1 mouse cellular context compared by ENCODE assay signal in genomic region chr5:122625565-122626252, GRCm38 (mm10).
TF ChIP-seq lines count a peak whose summit lies in the region.

No protein-coding gene starts in this region.

TF ChIP-seq in MEL, 35 proteins besides CTCF, POLR2A, EP300 and RAD21 (continued from another document):
- TF ChIP-seq USF2 (IDR thresholded peaks at IDR 0.05; ENCODE audit: borderline replicate concordance in 1 of 2, insufficient read depth in 1 of 2, low read depth in 1 of 2, low read length in 2 of 2) = peak; percentile 64 to 86; a peak in 3 of 4 replicates
- TF ChIP-seq HCFC1 (IDR thresholded peaks at IDR 0.05; ENCODE audit: low read depth, low read length) = peak; percentile 62
- TF ChIP-seq ELF1 (IDR thresholded peaks at IDR 0.05; ENCODE audit: low read depth, low read length) = 0 out of 2 replicates have a peak, but pooled peaks have one; percentile 11
- no peak; the same call in 1 of the 2 replicates for TF ChIP-seq TCF12 (IDR thresholded peaks at IDR 0.05; ENCODE audit: low read depth, low read length)
- TF ChIP-seq UBTF (IDR thresholded peaks at IDR 0.05; ENCODE audit: borderline replicate concordance, insufficient read depth, low read depth, low read length) = no peak
- no peak for TF ChIP-seq MAFK (IDR thresholded peaks at IDR 0.05; ENCODE audit: borderline replicate concordance, low read depth, low read length)
- no peak for TF ChIP-seq BHLHE40 (IDR thresholded peaks at IDR 0.05; ENCODE audit: borderline replicate concordance, low read depth, low read length)
- TF ChIP-seq SMC3 (IDR thresholded peaks at IDR 0.05; ENCODE audit: low read depth, low read length) = peak; percentile 11; the same call in 1 of the 2 replicates
- peak; percentile 29 for TF ChIP-seq SIN3A (IDR thresholded peaks at IDR 0.05; ENCODE audit: low read length)
- peak; percentile 86; the same call in 1 of the 2 replicates for TF ChIP-seq ZMIZ1 (IDR thresholded peaks at IDR 0.05; ENCODE audit: low read depth, low read length)
- peak; percentile 61; the same call in 1 of the 2 replicates for TF ChIP-seq GATA1 (IDR thresholded peaks at IDR 0.05; ENCODE audit: low read depth, low read length)
- TF ChIP-seq NELFE (IDR thresholded peaks at IDR 0.05; ENCODE audit: low read depth, low read length) = no peak
- no peak for TF ChIP-seq POLR2AphosphoS5 (IDR thresholded peaks at IDR 0.05; ENCODE audit: borderline replicate concordance, low read depth, low read length)
- no peak for TF ChIP-seq ZC3H11A (IDR thresholded peaks at IDR 0.05; ENCODE audit: low read depth, low read length)
- TF ChIP-seq NRF1 (IDR thresholded peaks at IDR 0.05; ENCODE audit: insufficient read depth, low read depth, low read length, poor library complexity, severe bottlenecking) = no peak
- peak; percentile 30; the same call in 1 of the 2 replicates for TF ChIP-seq MAZ (IDR thresholded peaks at IDR 0.05; ENCODE audit: low read depth, low read length)
- TF ChIP-seq ETS1 (IDR thresholded peaks at IDR 0.05; ENCODE audit: low read depth, low read length) = peak; percentile 88
- TF ChIP-seq RCOR1 (IDR thresholded peaks at IDR 0.05; ENCODE audit: low read depth, low read length) = no peak; the same call in 1 of the 2 replicates
- peak; percentile 74 for TF ChIP-seq MXI1 (IDR thresholded peaks at IDR 0.05; ENCODE audit: low read depth, low read length)
- TF ChIP-seq E2F4 (IDR thresholded peaks at IDR 0.05; ENCODE audit: borderline replicate concordance, low read depth, low read length) = no peak
- TF ChIP-seq JUND (IDR thresholded peaks at IDR 0.05; ENCODE audit: low read depth, low read length) = peak; percentile 45; the same call in 1 of the 2 replicates
- peak; percentile 78; the same call in 1 of the 2 replicates for TF ChIP-seq TBP (IDR thresholded peaks at IDR 0.05; ENCODE audit: low read depth, low read length)
- TF ChIP-seq CHD1 (IDR thresholded peaks at IDR 0.05; ENCODE audit: low read depth, low read length) = peak; percentile 64; the same call in 1 of the 2 replicates
- TF ChIP-seq ZKSCAN1 (IDR thresholded peaks at IDR 0.05; ENCODE audit: low read depth, low read length) = no peak
- TF ChIP-seq TAL1 (IDR thresholded peaks at IDR 0.05; ENCODE audit: low read length) = no peak
- no peak for TF ChIP-seq CHD2 (IDR thresholded peaks at IDR 0.05; ENCODE audit: low read length)
